Mouse (Mus musculus): Measurements from ENCODE around the gene Pla2g4d. TPM values are rescaled to one million over a fixed set of nuclear protein-coding genes. Genes with fewer than 3 reads are reported as not detected.
A peak's percentile ranks its signal among the peaks of the same experiment; 100 is the strongest.

The Pla2g4d gene
- total RNA-seq (2021), result not detected

GRCm38 (mm10) chr2:120288995-120289394 is at the start of gene Pla2g4d:
TSS of gene Pla2g4d (minus strand) at chr2:120289197.
- DNase-seq, result no peak

- no peak for DNase-seq
These were observed 48.9 kb upstream of the Pla2g4d start for GRCm38 (mm10) chr2:120337886-120338285.

- no peak for DNase-seq
These were observed 42.6 kb upstream of the Pla2g4d start for GRCm38 (mm10) chr2:120331575-120331974.

GRCm38 (mm10) chr2:120315077-120315476 is 26.1 kb upstream of the Pla2g4d start:
- no peak for DNase-seq

GRCm38 (mm10) chr2:120314487-120314886 is 25.5 kb upstream of the Pla2g4d start:
- DNase-seq, result no peak

GRCm38 (mm10) chr2:120313976-120314375 is 25.0 kb upstream of the Pla2g4d start, which contains the start of gene Pla2g4f:
TSS of gene Pla2g4f (minus strand) at chr2:120314165.
- DNase-seq, result no peak

- no peak for DNase-seq
These were observed 23.4 kb upstream of the Pla2g4d start for GRCm38 (mm10) chr2:120312276-120312825.

- DNase-seq, result peak; percentile 21
These were observed 15.1 kb upstream of the Pla2g4d start for GRCm38 (mm10) chr2:120304113-120304512.

- DNase-seq, result no peak
These were observed 12.1 kb upstream of the Pla2g4d start for GRCm38 (mm10) chr2:120301076-120301475.

- no peak for DNase-seq
These were observed 10.9 kb upstream of the Pla2g4d start for GRCm38 (mm10) chr2:120299866-120300265.

GRCm38 (mm10) chr2:120296160-120296559 is 7.2 kb upstream of the Pla2g4d start:
- no peak for DNase-seq

- DNase-seq, result no peak
These were observed 2.6 kb upstream of the Pla2g4d start for GRCm38 (mm10) chr2:120291471-120292078.

- DNase-seq, result no peak
These were observed 596 bp downstream of the Pla2g4d start for GRCm38 (mm10) chr2:120288401-120288800.

- no peak for DNase-seq
These were observed 3.4 kb downstream of the Pla2g4d start for GRCm38 (mm10) chr2:120285639-120286038.

- DNase-seq, result no peak
These were observed 4.3 kb downstream of the Pla2g4d start for GRCm38 (mm10) chr2:120284705-120285104.

GRCm38 (mm10) chr2:120284094-120284493 is 4.9 kb downstream of the Pla2g4d start:
- no peak for DNase-seq

- no peak for DNase-seq
These were observed 5.4 kb downstream of the Pla2g4d start for GRCm38 (mm10) chr2:120283550-120283949.

GRCm38 (mm10) chr2:120281221-120281620 is 7.8 kb downstream of the Pla2g4d start:
- peak; percentile 14 for DNase-seq

- DNase-seq, result peak; percentile 68
These were observed 9.0 kb downstream of the Pla2g4d start for GRCm38 (mm10) chr2:120279961-120280360.

- no peak for DNase-seq
These were observed 12.0 kb downstream of the Pla2g4d start for GRCm38 (mm10) chr2:120276951-120277350.

- peak; percentile 20 for DNase-seq
These were observed 20.4 kb downstream of the Pla2g4d start for GRCm38 (mm10) chr2:120268635-120269034.

- no peak for DNase-seq
These were observed 23.5 kb downstream of the Pla2g4d start for GRCm38 (mm10) chr2:120265523-120265922.

- no peak for DNase-seq
These were observed 24.1 kb downstream of the Pla2g4d start for GRCm38 (mm10) chr2:120264858-120265257.

- DNase-seq, result no peak
These were observed 26.1 kb downstream of the Pla2g4d start for GRCm38 (mm10) chr2:120262876-120263275.

All from heart, postnatal 4 days (tissue).